Mouse (Mus musculus): ENCODE measurements around the gene 4933402E13Rik.

Gene 4933402E13Rik

DNA sequence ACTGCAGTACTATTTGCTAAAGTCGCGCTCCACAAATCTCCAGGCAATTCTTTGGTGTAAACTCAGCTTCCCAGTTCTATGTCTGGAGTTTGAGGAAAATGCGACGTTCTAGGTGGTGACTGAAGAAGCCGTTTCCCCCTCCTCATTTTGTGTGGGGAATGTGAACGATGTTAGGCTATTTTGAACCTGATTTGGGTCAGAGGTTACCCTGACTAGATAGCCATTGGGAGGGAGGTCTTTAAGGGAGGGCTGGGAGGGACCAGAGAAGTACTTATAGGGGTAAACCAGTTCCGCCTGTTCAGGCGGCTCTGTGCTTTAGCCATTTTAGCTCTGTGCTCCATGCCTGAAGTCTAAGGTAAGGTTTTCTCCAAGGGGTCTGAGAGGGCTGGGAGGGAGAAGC, at the start of gene 4933402E13Rik:
Gene 4933402E13Rik, plus strand, starts transcription at position 301 of the 400 bp plus-strand sequence.
- DNase-seq = no peak

Measured in thymus, postnatal 14 days (tissue).